Mouse (Mus musculus) adrenal gland, adult 8-10 months (tissue): ENCODE measurements around the gene C2cd3. TPM values are rescaled to one million over a fixed set of nuclear protein-coding genes. Genes with fewer than 3 reads are reported as not detected.

ENCODE experiments used
- DNase-seq: peaks from one replicate; pipeline ENCODE4 v3.0.0; 2022
- total RNA-seq, 4 experiments: library from RNA; stranded (reverse); gene quantifications; 2 replicates each; pipeline ENCODE4 v1.2.4; 2022

The C2cd3 gene
- total RNA-seq, result 10 to 100 TPM; 19.7 to 29.1 (median 26.8) TPM

DNA sequence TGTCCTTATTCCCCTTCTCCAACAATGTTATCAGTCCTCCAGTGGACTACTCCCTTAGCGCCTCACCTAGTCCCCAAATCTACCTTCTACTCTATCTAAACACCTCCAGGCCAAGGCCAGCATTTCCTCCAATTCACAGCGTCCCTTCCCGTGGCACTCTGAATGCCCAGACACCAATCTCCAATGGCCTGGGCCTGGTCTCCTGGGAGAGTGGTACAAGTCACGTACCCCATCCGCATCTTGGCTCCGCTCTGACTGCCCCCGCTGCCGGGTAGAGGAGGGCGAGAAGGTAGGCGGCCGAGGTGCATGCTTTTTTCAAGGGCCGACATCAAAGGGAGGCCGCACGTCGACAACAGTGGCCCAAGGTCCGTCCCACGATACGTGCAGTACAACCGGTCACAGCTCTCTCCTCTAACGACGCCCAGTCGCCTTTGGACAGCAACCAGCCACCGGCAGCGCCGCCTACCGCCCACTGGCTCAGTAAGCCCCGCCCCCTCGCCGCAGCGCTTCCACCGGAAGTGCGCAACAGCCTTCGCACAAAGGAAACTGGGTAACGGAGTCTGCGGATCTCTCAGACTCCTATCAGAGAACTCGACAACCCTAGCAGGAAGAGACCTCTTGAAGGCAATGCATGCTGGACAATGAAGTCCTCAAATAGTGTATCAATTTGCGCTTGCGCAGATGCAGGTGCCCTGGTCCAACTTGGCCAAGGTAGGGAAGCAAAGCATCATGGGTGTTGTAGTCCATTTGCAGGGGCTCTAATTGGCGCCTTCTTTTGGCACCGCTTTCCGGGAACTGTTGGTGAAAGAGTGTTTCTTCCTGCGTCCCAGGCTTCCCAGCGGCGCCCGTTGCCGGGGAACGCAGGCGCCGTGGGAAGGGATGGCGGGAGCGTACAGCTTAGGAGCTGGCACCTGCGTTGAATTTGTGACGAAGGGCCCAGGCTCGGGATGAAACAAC, at the start of gene C2cd3, which contains the start of gene Ppme1:
Gene C2cd3 (plus strand): TSS at position 739 of the 957 bp plus-strand sequence.
Gene Ppme1 (minus strand): TSS at position 813 of the 957 bp plus-strand sequence.
- peak; percentile 99 for DNase-seq

DNA sequence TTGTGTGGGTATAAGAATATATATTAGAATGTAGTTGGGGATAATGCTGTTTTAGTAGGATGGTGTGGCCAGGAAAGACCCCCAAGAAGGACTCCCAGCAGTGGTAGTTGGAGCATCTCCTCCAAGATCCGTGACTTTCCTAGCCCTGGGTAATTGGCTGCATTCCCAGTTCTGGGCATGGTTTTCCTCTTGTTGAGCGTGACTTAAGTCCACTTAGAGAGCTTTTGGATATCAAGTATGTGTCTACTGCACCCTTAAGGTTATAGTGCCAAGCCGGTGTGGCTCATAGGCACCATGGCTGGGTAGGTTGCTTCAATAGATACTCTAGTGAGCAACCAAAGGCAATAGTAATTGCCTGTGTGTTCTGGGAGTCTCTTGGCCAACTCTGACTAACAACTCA, 48.3 kb upstream of the C2cd3 start:
- DNase-seq, result no peak

DNA sequence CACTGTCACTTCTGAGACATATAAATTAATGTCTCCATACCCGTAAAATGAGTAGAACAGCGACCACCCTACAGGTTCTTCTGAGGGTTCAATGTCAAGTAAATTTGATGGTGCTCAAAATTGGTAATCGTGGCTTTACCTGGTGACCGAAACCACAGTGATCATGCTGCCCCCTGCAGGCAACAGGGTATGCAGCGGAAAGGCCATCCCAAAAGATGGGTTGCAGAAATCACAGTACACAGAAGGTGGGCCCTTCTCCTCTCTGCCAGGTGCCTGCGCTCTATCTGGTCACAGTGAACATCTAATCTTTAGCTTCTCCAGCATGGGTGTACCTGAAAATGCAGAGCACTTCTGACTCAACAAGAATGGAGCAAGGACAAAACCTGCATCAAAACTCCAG, 46.6 kb upstream of the C2cd3 start:
- no peak for DNase-seq

DNA sequence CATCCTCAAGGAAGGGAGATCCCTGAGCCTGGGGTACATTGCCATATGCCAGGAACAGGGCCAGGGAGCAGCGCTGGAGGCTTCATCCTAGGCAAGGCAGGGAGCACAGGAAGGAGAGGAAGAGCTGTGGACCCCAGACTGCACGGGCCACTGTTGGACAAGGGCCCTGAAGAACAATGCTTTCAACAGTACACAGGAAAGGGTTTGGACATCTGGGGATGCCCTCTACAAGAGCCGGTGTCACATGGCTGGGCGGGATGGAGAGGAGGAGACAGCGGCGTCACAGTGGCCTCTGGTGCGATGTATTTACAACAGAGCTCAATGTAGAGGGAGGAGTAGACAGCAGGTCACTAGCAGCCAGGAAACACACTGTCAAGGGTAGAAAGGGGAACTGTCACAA, 44.5 kb upstream of the C2cd3 start:
- DNase-seq, result no peak

DNA sequence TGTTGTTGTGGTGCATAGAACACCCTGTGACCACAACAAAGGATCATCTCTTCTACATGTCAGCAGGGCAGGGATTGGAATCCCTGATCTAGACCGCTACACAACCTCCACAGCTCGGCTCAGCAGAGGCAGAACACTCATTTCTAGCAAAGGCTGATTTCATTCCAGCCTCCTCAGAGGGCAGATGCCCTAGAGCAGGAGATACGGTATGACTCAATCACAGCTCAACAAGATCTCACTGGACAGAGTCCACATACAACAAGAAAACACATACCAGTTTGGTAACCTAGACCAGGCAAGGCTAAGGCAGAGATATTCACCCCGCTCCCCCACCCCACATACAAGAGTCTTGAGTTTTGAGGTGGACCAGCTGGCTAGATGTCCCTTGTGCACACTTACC, 43.4 kb upstream of the C2cd3 start:
- DNase-seq, result no peak

DNA sequence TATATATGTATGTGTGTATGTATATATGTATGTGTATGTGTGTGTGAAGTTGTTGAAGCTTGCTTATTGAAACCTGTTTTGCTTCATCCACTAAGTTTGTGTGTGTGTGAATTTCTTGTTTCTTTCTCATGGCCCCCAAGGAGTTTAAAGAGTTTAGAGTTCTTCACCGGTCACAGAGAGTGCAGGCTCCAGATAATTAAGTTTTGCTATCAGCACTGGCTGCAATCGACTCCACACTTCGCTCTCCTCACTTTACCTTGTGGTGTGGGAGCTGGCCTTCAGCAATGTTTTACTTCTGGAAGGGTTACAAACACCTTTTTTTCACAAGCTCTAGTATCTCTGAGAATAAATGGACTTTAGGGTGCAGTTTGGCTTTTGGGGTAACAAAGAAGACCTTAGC, 40.8 kb upstream of the C2cd3 start:
- no peak for DNase-seq

DNA sequence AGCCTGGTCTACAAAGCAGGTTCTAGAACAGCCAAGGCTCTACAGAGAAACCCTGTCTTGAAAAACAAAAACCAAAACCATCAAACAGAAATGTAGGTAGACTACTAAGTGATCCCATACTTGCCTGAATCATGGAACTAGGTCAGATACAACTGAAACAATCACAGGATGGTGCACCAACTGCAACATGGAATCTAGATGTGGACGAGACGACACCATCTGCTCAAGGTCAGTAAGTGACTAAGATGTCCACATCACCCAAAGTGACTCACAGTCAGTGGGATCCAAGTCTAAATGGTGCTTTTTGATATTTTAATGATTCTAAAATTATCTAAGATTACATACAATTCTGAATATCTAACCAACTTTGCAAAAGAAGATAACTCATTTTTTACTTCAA, 36.1 kb upstream of the C2cd3 start:
- no peak for DNase-seq

DNA sequence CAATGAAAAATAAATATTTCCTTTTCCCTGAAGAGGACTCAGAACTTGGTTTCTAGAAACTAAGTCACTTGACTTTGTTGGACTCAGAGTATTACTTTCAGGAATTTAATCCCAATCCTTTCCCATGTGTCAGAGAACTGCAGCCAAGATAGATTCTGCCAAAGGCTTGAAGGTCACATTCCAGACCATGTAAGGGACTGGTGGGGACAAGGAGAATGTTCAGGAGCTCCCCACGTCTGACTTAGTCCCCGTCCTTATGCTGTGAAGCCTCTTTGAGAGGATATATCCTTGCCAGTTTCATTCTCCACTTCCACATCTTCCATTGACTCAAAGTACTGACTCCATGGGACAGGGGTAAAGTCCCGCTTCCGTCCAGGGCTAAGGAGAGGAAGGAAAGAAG, 17.0 kb upstream of the C2cd3 start:
- no peak for DNase-seq

DNA sequence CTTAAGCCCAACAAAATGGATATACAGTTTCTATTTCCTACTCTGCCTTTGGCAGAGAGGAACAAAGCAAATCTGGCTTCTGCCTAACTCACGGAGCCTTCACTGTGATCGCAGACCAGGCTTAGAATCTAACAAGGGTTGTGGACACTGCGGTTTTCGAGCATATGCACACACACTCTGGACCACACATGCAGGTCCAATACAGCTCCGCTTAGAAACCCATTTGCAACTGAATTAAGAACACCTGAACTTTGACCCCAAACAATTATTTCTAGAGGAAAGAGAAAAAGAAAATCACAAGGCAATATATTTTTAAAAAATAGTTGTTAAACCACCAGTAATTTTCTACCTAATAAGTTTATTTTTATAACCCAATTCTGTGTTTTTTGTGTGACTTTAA, 15.7 kb upstream of the C2cd3 start:
- DNase-seq, result no peak

DNA sequence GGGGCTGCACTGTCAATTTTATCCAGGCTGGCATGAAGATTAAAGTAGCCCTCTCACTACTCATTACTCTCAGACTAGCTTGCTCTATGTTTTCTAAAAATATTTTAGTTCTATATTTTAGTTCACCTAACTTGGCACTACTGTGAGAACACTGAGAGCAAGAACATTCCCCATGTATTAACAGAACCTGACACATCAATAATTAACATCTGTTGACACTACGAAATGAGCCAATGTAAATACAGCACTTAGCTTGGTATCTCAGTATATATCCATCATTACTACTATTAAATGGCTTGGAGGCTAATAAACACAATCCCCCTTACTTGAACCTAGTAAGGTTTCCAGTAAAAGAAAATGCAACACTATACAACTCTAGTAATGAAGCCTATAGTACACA, 15.3 kb upstream of the C2cd3 start:
- no peak for DNase-seq

DNA sequence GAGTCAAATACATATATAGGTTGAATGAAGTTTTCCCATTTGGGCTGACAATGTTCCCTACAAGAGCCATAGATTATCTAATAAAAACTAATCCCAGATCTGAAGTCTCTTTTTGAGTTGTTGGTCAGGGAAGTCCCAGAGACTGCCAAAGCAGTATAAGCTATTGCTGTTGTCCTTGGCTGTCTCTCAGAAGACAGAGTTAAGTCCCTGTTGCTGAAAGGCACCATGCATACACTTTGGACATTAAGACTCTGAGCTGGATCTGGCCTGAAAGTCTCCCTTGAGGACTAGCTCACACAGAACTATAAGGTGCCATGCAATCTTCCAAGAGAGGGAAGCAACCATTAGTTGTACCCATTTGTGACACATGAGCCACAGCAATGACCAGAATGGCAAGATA, 14.2 kb upstream of the C2cd3 start:
- DNase-seq, result no peak

DNA sequence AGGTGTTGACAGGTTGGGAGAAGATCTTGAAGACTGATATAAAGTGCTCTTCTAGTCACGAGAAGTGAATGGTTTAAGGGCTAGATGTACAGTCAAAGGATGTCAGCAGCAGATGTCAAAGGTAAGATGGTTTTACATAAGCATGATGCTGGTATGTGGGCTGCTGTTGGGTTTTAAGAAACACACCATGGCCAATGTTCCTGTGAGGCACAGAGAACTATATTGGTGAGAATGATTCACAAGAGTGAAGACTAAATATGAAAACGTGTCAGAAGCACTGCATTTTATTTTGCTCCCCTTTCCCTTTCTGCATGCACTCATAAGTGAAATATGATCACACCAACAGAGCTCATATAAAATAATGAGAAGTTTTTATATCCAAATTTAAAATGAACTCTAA, 8.9 kb upstream of the C2cd3 start:
- DNase-seq, result no peak

DNA sequence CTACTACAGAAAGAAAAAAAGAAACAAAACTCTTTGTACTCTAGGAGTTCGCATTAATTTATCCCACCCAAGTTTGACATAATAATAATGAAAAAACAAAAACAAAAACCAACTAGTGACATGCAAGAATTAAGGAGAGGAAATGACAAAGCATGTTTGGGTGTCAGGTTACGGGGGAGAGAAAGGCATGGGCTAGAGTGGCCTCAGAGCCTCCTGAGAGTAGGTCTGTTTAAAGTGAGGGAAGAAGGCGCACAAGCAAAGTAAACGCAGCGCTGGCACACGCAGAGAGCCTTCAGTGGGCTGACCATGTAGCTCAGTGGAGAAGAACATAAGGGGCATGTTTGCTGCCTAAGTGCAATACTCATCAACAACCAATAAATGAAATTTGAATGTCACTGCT, 7.1 kb upstream of the C2cd3 start:
- no peak for DNase-seq

DNA sequence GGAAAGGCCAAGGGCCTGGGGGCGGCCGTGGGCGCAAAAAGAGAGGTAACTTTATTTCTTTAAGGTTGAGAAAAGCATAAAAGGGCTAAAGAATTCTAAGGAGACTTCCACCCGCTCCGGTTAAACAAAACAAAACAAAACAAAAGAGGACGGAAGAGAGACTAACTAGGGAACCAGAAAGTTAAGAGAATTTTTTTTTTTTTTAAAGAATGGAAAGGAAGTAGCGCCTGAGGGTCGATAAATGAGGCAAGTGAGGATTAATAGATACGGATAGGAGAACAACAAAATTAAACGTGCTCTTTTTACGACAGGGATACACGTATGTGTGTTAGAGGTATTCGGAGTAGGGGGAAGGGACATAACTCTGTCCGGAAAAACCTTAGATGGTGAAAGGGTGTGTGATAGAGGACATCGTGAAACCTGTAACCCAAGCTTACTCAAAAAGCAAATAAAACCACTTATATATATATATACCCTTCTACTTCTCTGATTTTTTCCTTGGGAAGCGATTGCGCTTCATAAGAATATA, 483 bp downstream of the C2cd3 start:
- DNase-seq, result no peak

DNA sequence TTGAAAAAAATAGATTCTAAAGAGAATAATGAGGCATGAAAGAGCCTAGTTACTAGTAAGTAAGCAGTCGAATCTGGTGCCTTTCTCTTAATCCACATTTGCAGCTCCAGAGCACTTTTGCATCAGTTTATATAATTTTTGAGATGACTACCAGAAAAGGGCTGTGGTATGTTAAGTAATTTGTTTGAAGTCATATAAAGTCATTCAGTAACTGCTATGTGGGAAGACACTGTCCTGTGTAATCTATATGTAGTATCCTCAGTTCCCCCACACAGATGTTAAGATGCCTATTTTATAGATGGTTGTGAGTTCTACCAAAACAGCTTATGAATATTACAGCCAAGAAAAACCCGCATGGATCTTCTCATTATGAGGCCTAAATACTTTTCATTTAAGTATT, 6.2 kb downstream of the C2cd3 start:
- DNase-seq, result no peak

DNA sequence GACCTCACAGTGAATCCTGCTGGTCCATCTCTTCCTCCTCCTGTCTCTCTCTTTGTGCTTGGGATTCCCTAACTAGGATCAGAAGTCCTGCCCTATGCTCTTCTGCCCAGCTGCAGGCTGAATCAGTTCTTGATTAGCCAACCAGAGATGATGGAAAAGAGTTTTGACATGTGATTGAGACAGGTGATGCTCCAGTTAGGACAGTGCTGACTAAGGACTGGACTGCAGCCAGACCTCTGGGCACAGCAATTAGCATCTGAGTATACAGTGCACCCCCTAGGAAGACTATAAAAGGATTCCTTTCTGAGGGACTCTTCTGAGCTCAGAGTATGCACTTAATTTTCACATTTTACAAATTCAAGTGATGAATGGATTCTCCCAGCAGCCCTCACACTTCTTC, 9.1 kb downstream of the C2cd3 start:
- DNase-seq, result no peak

DNA sequence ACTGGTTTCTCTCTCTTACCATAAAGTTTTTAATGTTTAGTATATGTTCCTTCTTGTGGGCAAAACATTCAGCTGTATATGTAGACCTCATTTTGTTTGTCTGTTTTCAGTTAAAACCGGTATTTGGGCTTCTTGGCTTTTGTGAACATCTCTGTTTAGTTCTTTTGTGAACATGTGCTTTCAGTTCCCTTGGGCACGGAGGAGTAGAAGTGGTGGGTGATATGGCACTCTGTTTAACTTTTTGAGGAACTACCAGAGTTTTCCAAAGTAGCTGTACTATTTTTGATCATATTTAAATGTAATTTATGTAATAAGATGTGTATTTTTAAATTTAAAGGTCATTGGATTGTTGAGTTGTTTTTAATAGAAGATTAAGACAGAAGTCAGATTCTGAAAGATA, 11.2 kb downstream of the C2cd3 start:
- no peak for DNase-seq

DNA sequence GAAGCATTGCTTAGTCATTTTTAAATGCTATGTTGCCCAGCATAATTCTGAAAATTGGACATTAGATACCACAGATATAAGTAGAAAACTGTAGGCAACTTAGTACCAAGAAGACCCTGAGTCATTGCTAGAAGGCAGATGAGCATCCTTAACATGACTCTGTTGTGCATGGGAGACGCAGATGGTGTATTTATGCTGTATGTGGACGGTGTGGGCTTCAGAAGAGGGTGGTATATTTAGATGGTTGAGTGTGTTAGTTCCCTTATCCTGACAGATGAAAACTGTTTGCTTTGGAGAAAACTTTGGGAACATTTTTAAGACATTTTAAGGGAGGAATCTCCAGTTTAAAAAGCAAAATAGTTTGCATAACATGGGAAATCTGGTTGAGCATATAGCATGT, 16.1 kb downstream of the C2cd3 start:
- no peak for DNase-seq

DNA sequence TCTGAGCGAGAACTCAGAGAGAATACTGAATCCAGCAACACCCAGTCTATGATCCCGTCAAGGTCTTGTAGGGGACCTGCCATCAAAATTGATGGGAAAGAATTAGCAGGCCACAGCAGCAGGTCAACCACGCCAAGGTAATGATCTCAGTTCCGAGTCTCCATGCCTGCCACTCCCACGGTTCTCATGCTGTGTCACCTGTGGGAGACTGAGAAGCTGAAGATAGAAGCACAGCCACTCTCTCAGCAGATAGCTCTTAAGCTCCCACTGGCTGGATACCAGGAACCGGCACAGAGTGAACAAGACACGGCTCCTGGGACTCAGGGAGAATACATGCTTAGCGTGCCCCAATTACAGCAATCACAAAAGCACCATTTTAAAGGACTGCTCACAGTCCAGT, 18.1 kb downstream of the C2cd3 start:
- no peak for DNase-seq

DNA sequence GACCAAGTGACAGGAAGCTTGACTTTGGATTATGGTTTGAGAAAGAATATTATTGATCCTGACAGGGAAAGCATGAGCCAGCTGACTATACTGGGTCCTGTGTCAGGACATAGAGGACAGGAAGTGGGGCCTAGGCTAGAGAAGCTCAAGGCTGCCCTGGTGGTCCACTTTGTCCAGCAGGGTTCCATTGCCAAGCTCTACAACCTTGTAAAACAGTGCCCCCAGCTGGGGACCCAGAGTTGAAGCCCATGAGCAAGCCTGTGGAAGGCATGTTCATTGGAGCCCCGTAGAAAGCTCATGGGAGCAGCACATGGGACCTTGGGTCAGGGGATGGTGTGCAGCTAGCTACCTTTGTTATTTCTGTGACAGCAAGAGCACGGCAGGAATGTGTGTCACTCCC, 20.2 kb downstream of the C2cd3 start:
- DNase-seq, result no peak

DNA sequence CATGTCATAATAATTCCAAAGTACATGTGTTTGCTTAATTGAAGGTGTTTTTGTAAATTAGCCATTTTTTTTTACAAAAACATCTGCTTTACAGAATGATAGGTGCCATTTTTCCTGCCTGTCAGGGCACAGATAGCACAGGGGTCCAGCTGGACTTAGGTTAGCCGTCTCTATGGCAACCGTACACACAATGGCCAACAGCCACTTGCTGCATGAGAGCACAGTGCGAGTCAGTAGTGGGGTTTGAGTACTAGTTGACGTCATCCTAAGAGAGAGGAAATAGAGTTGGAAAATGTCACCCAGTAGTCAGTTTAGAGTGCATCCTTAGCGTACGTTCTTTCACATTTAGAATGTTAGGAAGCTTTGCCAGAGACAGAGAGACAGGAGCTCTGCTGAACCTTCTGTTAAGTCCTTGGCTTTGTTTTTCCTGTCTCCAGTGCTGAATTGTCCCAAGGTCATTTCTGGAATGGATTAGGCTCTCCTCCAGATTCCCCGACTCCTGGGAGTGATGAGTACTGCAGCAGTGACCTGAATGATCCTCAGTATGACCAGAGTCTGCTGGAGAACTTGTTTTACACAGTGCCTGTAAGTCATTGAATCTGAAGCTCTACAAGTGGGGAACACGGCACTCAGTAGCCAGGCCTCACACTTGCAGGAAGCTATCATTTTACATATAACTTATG, 27.3 kb downstream of the C2cd3 start:
- peak; percentile 24 for DNase-seq

DNA sequence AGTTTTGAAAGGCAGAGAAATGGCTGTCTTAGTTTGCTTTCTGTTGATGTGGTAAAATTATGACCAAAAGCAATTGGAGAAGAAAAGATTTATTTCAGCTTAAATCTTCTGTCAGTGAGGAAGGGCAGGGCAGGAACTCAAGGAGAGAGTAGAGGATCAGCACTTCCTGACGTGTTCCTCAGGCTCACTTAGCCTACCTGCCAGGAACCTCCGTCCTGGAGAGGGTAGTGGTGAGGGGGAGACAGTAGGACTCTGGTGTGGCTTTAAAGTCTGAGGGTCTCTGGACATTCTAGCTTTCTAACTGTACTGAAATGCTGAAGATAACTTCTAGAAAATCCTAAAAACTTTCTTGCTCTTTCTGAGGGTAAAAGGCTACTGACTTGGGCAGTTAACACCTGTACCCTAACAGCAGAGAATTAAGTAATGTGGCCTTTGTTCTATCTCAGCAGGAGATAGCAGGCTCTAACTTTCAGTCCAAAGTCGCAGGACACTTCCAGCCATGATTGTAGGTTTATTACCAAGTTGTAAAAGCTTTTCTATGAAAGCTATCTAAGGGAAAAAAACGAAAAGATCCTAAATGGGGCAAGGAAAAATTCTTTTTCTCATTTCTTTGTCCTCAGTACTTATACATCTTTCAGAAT, 29.0 kb downstream of the C2cd3 start:
- no peak for DNase-seq

DNA sequence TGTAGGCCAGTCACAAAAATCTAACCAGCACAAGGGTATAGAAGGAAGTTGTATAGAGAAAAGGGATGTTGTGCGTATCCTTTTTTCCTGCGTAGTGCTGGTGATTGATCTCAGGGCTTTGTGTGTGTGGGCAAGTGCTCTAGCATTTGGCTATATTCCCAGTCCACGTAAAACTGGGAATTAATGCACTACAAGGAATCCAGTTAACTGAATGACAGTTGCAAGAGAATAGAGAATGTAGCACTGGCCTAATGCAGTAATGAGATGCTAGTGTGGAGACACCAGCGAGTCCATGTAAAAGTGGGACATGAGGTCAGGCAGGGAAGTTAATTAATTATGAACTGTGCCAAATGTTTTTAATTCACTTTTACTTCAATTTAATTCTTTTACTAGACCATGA, 30.7 kb downstream of the C2cd3 start:
- DNase-seq, result no peak
